Mouse (Mus musculus) myocyte (in vitro differentiated cells): ENCODE data around the gene Nt5c.

Source experiments
- CEBPB ChIP-seq: IDR thresholded peaks from 2 replicates; pipeline ENCODE4 v1.6.1; 2011; ENCODE audit warnings: mild to moderate bottlenecking, moderate library complexity; ENCODE audit not compliant: poor library complexity, insufficient read depth, severe bottlenecking
- E2F4 ChIP-seq: IDR thresholded peaks from one replicate; pipeline ENCODE4 v1.6.1; 2011; ENCODE audit warnings: mild to moderate bottlenecking, control low read depth, moderate library complexity; ENCODE audit not compliant: insufficient read depth
- MYOG ChIP-seq, 3 experiments: IDR thresholded peaks; one replicate each; pipeline ENCODE4 v1.6.1; 2011; ENCODE audit warnings: control low read depth in 2 of 3, low read depth in 2 of 3, mild to moderate bottlenecking in 2 of 3; ENCODE audit not compliant: insufficient read length in 2 of 3, control insufficient read depth in 1 of 3, insufficient read depth in 1 of 3
- POLR2A ChIP-seq: IDR thresholded peaks from one replicate; pipeline ENCODE4 v1.6.1; 2011; ENCODE audit warnings: low read depth, mild to moderate bottlenecking, control low read depth, moderate library complexity; ENCODE audit not compliant: insufficient read length
- TCF3 ChIP-seq: IDR thresholded peaks from one replicate; pipeline ENCODE4 v1.6.1; 2011; ENCODE audit warnings: low read depth, control low read depth; ENCODE audit not compliant: insufficient read length
- USF1 ChIP-seq: IDR thresholded peaks from one replicate; pipeline ENCODE4 v1.6.1; 2011; ENCODE audit warnings: low read depth, mild to moderate bottlenecking, control low read depth, moderate library complexity

DNA sequence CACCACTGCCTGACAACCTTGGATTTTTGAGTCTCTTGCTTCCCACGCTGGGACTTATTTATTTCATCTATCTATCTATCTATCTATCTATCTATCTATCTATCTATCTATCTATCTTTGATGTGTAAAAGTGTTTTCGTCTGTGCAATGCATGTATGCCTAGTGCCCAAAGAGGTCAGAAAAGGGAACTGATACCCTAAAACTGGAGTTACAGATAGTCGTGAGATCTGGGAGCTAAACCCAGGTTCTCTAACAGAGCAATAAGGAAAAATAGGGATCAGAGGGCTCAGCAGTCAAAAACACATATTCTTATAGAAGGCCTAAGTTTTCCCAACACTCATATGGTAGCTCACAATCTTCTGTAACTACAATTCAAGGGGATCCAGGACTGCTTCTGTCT, 27.9 kb upstream of the Nt5c start:
- TF ChIP-seq POLR2A (no peak), USF1 (no peak), CEBPB (no peak), E2F4 (no peak), MYOG (IDR thresholded peaks at IDR 0.05; ENCODE audit: control insufficient read depth in 1 of 3, insufficient read depth in 1 of 3, insufficient read length in 2 of 3, low read depth in 2 of 3) (no peak), TCF3 (no peak)
